Mouse (Mus musculus) testis, adult 2 months (tissue): Measurements from ENCODE around the gene Nol11.

Experiments
- CTCF ChIP-seq: fragments of 200-500 bp; IDR thresholded peaks from 2 replicates; pipeline ENCODE4 v1.5.1; 2012; ENCODE audit warnings: low read depth, mild to moderate bottlenecking, inconsistent platforms, low read length, moderate library complexity; ENCODE audit not compliant: control insufficient read depth, insufficient read depth, insufficient replicate concordance
- POLR2A ChIP-seq: fragments of 200-500 bp; IDR thresholded peaks from 2 replicates; pipeline ENCODE4 v1.6.1; 2012; ENCODE audit warnings: low read depth, mild to moderate bottlenecking, inconsistent platforms, low read length, moderate library complexity; ENCODE audit not compliant: control insufficient read depth

- TF ChIP-seq CTCF: no peak
- TF ChIP-seq POLR2A: no peak
Observed at GRCm38 (mm10) chr11:107154431-107154830, 34.8 kb downstream of the Nol11 start.
